Mouse (Mus musculus) ES-E14 (cell line): ENCODE results near the gene 1600002K03Rik.

Experiments
- CHD2 ChIP-seq: IDR thresholded peaks from 2 replicates; pipeline ENCODE4 v1.6.1; 2014; ENCODE audit warnings: mild to moderate bottlenecking, low read depth, low read length, inconsistent platforms
- HCFC1 ChIP-seq: IDR thresholded peaks from 2 replicates; pipeline ENCODE4 v1.6.1; 2012; ENCODE audit warnings: low read length, inconsistent platforms, borderline replicate concordance; ENCODE audit not compliant: insufficient read depth
- MAFK ChIP-seq: IDR thresholded peaks from 2 replicates; pipeline ENCODE4 v1.6.1; 2014; ENCODE audit warnings: mild to moderate bottlenecking, low read depth, low read length, inconsistent platforms; ENCODE audit not compliant: insufficient read depth
- ZC3H11A ChIP-seq: IDR thresholded peaks from 2 replicates; pipeline ENCODE4 v1.6.1; 2012; ENCODE audit warnings: low read depth, mild to moderate bottlenecking, inconsistent platforms, low read length, borderline replicate concordance
- ZNF384 ChIP-seq: IDR thresholded peaks from 2 replicates; pipeline ENCODE4 v1.6.1; 2012; ENCODE audit warnings: low read depth, low read length, inconsistent platforms

GRCm38 (mm10) chr10:80153713-80154112 lies 19.0 kb upstream of the 1600002K03Rik start:
- TF ChIP-seq HCFC1 (no peak), ZC3H11A (no peak), ZNF384 (no peak), MAFK (no peak), CHD2 (no peak)
